Comparison of ENCODE assay signal across 12 mouse cellular contexts in the genomic region with DNA sequence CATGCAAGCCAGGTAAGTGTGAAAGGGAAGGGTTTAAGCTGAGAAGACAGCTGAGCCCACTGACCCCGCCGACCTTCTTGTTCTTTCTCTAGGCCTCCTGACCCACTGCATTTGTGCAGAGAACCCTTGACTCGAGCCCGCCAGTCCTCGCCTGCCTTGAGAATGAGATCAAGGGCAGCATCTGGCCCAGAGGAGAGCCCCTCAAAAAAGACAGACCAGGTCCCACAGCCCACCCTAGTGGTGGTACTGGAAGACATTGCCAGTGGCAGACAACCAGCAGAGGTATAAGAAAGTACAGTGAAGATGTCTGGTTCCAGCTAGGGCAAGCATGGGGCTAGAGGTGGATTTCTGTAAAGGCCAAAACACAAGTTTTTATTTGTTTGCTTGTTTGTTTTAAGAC. TPM values are rescaled to one million over a fixed set of nuclear protein-coding genes. Genes with fewer than 3 reads are reported as not detected.
A peak's percentile ranks its signal among the peaks of the same experiment; 100 is the strongest.
DNase-seq lines count a peak whose midpoint lies in the region; ATAC-seq and TF ChIP-seq lines count a peak whose summit lies in the region.
"Had no signal": no experiment of that assay in that cellular context is flagged by ENCODE, and none has a peak within 500 bp of the region (broad histone marks: within the 10 kb centered on the region; RNA-seq: fewer than 3 reads in every experiment).

No protein-coding gene starts in this region.

- TF ChIP-seq POLR2A in brain, embryonic 14.5 days (IDR thresholded peaks at IDR 0.05; ENCODE audit: borderline replicate concordance, extremely low read depth, insufficient read depth, insufficient read length, poor library complexity, severe bottlenecking) = no peak

- H3K4me3 ChIP-seq in intestine, embryonic 16.5 days (ENCODE audit: low read length) = no peak overlapping the region
- H3K4me3 ChIP-seq in intestine, embryonic 15.5 days (replicated peaks) = no peak overlapping the region
- H3K4me3 ChIP-seq in midbrain, embryonic 14.5 days (replicated peaks; ENCODE audit: low read depth, low read length) = no peak overlapping the region
- no peak overlapping the region for H3K4me3 ChIP-seq in midbrain, embryonic 13.5 days (replicated peaks)
- H3K4me3 ChIP-seq: erythroblast, embryonic 14.5 days; hindbrain, embryonic 15.5 days; liver, embryonic 15.5 days had no signal

- H3K27me3 ChIP-seq in intestine, embryonic 16.5 days (replicated peaks; ENCODE audit: control insufficient read depth, insufficient read depth, low read length) = no peaks in the 10 kb centered on the region
- no peaks in the 10 kb centered on the region for H3K27me3 ChIP-seq in intestine, embryonic 15.5 days (replicated peaks)
- no peaks in the 10 kb centered on the region for H3K27me3 ChIP-seq in midbrain, embryonic 14.5 days (ENCODE audit: control insufficient read depth, insufficient read depth, low read length)
- no peaks in the 10 kb centered on the region for H3K27me3 ChIP-seq in midbrain, embryonic 13.5 days
- H3K27me3 ChIP-seq: hindbrain, embryonic 15.5 days; liver, embryonic 15.5 days had no signal

- peaks cover 24% of the 10 kb centered on the region for H3K36me3 ChIP-seq in intestine, embryonic 16.5 days (ENCODE audit: control insufficient read depth, insufficient read depth, low read length)
- H3K36me3 ChIP-seq in intestine, embryonic 15.5 days = peaks cover 29% of the 10 kb centered on the region
- H3K36me3 ChIP-seq in midbrain, embryonic 14.5 days (ENCODE audit: control insufficient read depth, insufficient read depth, low read length) = peaks cover 42% of the 10 kb centered on the region
- H3K36me3 ChIP-seq in midbrain, embryonic 13.5 days = peaks cover 36% of the 10 kb centered on the region

- no peak for ATAC-seq in intestine, embryonic 16.5 days
- no peak for ATAC-seq in intestine, embryonic 15.5 days
- no peak for ATAC-seq in midbrain, embryonic 14.5 days (ENCODE audit: low FRiP score, low TSS enrichment)
- no peak for ATAC-seq in midbrain, embryonic 13.5 days

- TF ChIP-seq CTCF in brain, embryonic 14.5 days (IDR thresholded peaks at IDR 0.05; ENCODE audit: borderline replicate concordance, extremely low read depth, insufficient read depth, insufficient read length) = peak; percentile 29; the same call in 1 of the 2 replicates

- no peaks in the 10 kb centered on the region for H3K9me3 ChIP-seq in intestine, embryonic 16.5 days (ENCODE audit: control insufficient read depth, low read length)
- no peaks in the 10 kb centered on the region for H3K9me3 ChIP-seq in intestine, embryonic 15.5 days
- no peaks in the 10 kb centered on the region for H3K9me3 ChIP-seq in midbrain, embryonic 14.5 days (ENCODE audit: control insufficient read depth, low read length)
- no peaks in the 10 kb centered on the region for H3K9me3 ChIP-seq in midbrain, embryonic 13.5 days
- H3K9me3 ChIP-seq: hindbrain, embryonic 15.5 days; liver, embryonic 15.5 days had no signal

- 79% methylated on average over 5 of the region's 5 CpGs for WGBS in intestine, embryonic 16.5 days
- 90% methylated on average over 5 of the region's 5 CpGs for WGBS in intestine, embryonic 15.5 days
- 79% methylated on average over 5 of the region's 5 CpGs for WGBS in midbrain, embryonic 14.5 days
- 80% methylated on average over 5 of the region's 5 CpGs for WGBS in midbrain, embryonic 13.5 days

- H3K27ac ChIP-seq in intestine, embryonic 16.5 days (ENCODE audit: low read length) = no peak overlapping the region
- H3K27ac ChIP-seq in intestine, embryonic 15.5 days = no peak overlapping the region
- H3K27ac ChIP-seq in midbrain, embryonic 14.5 days (replicated peaks; ENCODE audit: low read depth, low read length) = no peak overlapping the region
- no peak overlapping the region for H3K27ac ChIP-seq in midbrain, embryonic 13.5 days
- H3K27ac ChIP-seq: hindbrain, embryonic 15.5 days; liver, embryonic 15.5 days had no signal

- H3K4me2 ChIP-seq in intestine, embryonic 16.5 days (ENCODE audit: low read depth, low read length) = no peak overlapping the region
- no peak overlapping the region for H3K4me2 ChIP-seq in intestine, embryonic 15.5 days (replicated peaks)
- no peak overlapping the region for H3K4me2 ChIP-seq in midbrain, embryonic 14.5 days (ENCODE audit: low read length)
- H3K4me2 ChIP-seq in midbrain, embryonic 13.5 days (replicated peaks) = no peak overlapping the region
- H3K4me2 ChIP-seq: hindbrain, embryonic 15.5 days; liver, embryonic 15.5 days had no signal

- DNase-seq in midbrain, embryonic 14.5 days = peak; percentile 17
- DNase-seq in brain, embryonic 14.5 days (ENCODE audit: low read depth) = peak; percentile 30
- peak; percentile 37 to 54 for DNase-seq in thymus, postnatal 10 days (ENCODE audit: low spot score in 2 of 2)
- no peak for DNase-seq in adrenal gland, postnatal 25 days
- no peak for DNase-seq in spleen, adult 18-20 months
- DNase-seq: right cerebral cortex, postnatal 25 days had no signal

- peaks cover 14% of the 10 kb centered on the region for H3K4me1 ChIP-seq in intestine, embryonic 16.5 days (ENCODE audit: control insufficient read depth, insufficient read depth, low read length)
- peaks cover 12% of the 10 kb centered on the region; the same call in 1 of the 2 replicates for H3K4me1 ChIP-seq in intestine, embryonic 15.5 days (replicated peaks)
- peaks cover 23% of the 10 kb centered on the region for H3K4me1 ChIP-seq in midbrain, embryonic 14.5 days (ENCODE audit: control insufficient read depth, insufficient read depth, low read length)
- H3K4me1 ChIP-seq in midbrain, embryonic 13.5 days (replicated peaks) = peaks cover 32% of the 10 kb centered on the region

- 0 out of 2 replicates have a peak overlapping the region, but pooled peaks have one; percentile 6 for H3K9ac ChIP-seq in intestine, embryonic 16.5 days (ENCODE audit: low read depth, low read length)
- H3K9ac ChIP-seq in intestine, embryonic 15.5 days = no peak overlapping the region
- no peak overlapping the region for H3K9ac ChIP-seq in midbrain, embryonic 14.5 days (replicated peaks; ENCODE audit: low read length)
- no peak overlapping the region for H3K9ac ChIP-seq in midbrain, embryonic 13.5 days (replicated peaks)
- H3K9ac ChIP-seq: hindbrain, embryonic 15.5 days; liver, embryonic 15.5 days had no signal

RNA-seq across cellular contexts. Expression of a gene that starts 5.3 kb away (rescaled TPM):
- polyA plus RNA-seq in intestine, embryonic 16.5 days (2015; fragmentation: Nextera tagmentation; extraction: Ambion mirVana) = 8.0 and 8.9 TPM in 2 replicates
- polyA plus RNA-seq in intestine, embryonic 15.5 days (2015; fragmentation: Nextera tagmentation; extraction: Ambion mirVana) = 8.9 and 9.2 TPM in 2 replicates
- 14.9 and 17.8 TPM in 2 replicates for polyA plus RNA-seq in midbrain, embryonic 14.5 days (2014; fragmentation: Nextera tagmentation; extraction: Ambion mirVana)
- 11.7 and 14.9 TPM in 2 replicates for polyA plus RNA-seq in midbrain, embryonic 13.5 days (2015; fragmentation: Nextera tagmentation; extraction: Ambion mirVana)
- 20.6 and 47.0 TPM in 2 replicates for polyA plus RNA-seq in brain, embryonic 14.5 days (2012; rRNA removed)
- total RNA-seq in adrenal gland, postnatal 25 days (2021) = 84.4 and 86.7 TPM in 2 replicates

RNA-seq across cellular contexts. Expression of a gene that starts 14.3 kb away (rescaled TPM):
- polyA plus RNA-seq in intestine, embryonic 16.5 days (2015; fragmentation: Nextera tagmentation; extraction: Ambion mirVana) = 36.2 and 39.8 TPM in 2 replicates
- 36.0 and 37.4 TPM in 2 replicates for polyA plus RNA-seq in intestine, embryonic 15.5 days (2015; fragmentation: Nextera tagmentation; extraction: Ambion mirVana)
- 41.8 and 44.3 TPM in 2 replicates for polyA plus RNA-seq in midbrain, embryonic 14.5 days (2014; fragmentation: Nextera tagmentation; extraction: Ambion mirVana)
- 47.5 and 52.3 TPM in 2 replicates for polyA plus RNA-seq in midbrain, embryonic 13.5 days (2015; fragmentation: Nextera tagmentation; extraction: Ambion mirVana)
- 73.5 and 104 TPM in 2 replicates for polyA plus RNA-seq in brain, embryonic 14.5 days (2012; rRNA removed)
- 62.4 and 63.3 TPM in 2 replicates for total RNA-seq in adrenal gland, postnatal 25 days (2021)

RNA-seq across cellular contexts. Expression of a gene that starts 24.7 kb away (rescaled TPM):
- 4.5 and 5.9 TPM in 2 replicates for polyA plus RNA-seq in intestine, embryonic 16.5 days (2015; fragmentation: Nextera tagmentation; extraction: Ambion mirVana)
- 5.6 and 5.9 TPM in 2 replicates for polyA plus RNA-seq in intestine, embryonic 15.5 days (2015; fragmentation: Nextera tagmentation; extraction: Ambion mirVana)
- 16.1 and 16.6 TPM in 2 replicates for polyA plus RNA-seq in midbrain, embryonic 14.5 days (2014; fragmentation: Nextera tagmentation; extraction: Ambion mirVana)
- 16.1 and 16.3 TPM in 2 replicates for polyA plus RNA-seq in midbrain, embryonic 13.5 days (2015; fragmentation: Nextera tagmentation; extraction: Ambion mirVana)
- 14.0 and 14.5 TPM in 2 replicates for polyA plus RNA-seq in brain, embryonic 14.5 days (2012; rRNA removed)
- total RNA-seq in adrenal gland, postnatal 25 days (2021) = 3.3 and 4.2 TPM in 2 replicates

RNA-seq across cellular contexts. Expression of a gene that starts 38.1 kb away (rescaled TPM):
- polyA plus RNA-seq in intestine, embryonic 16.5 days (2015; fragmentation: Nextera tagmentation; extraction: Ambion mirVana) = 18.4 and 18.6 TPM in 2 replicates
- polyA plus RNA-seq in intestine, embryonic 15.5 days (2015; fragmentation: Nextera tagmentation; extraction: Ambion mirVana) = 37.6 and 37.9 TPM in 2 replicates
- 46.1 and 64.3 TPM in 2 replicates for polyA plus RNA-seq in midbrain, embryonic 14.5 days (2014; fragmentation: Nextera tagmentation; extraction: Ambion mirVana)
- polyA plus RNA-seq in midbrain, embryonic 13.5 days (2015; fragmentation: Nextera tagmentation; extraction: Ambion mirVana) = 50.3 and 68.8 TPM in 2 replicates
- 18.6 and 44.1 TPM in 2 replicates for polyA plus RNA-seq in brain, embryonic 14.5 days (2012; rRNA removed)
- total RNA-seq in adrenal gland, postnatal 25 days (2021) = 111 and 125 TPM in 2 replicates

RNA-seq across cellular contexts. Expression of a gene that starts 45.7 kb away (rescaled TPM):
- polyA plus RNA-seq in intestine, embryonic 16.5 days (2015; fragmentation: Nextera tagmentation; extraction: Ambion mirVana) = 10.8 and 11.3 TPM in 2 replicates
- 11.5 and 12.3 TPM in 2 replicates for polyA plus RNA-seq in intestine, embryonic 15.5 days (2015; fragmentation: Nextera tagmentation; extraction: Ambion mirVana)
- 18.8 and 20.8 TPM in 2 replicates for polyA plus RNA-seq in midbrain, embryonic 14.5 days (2014; fragmentation: Nextera tagmentation; extraction: Ambion mirVana)
- polyA plus RNA-seq in midbrain, embryonic 13.5 days (2015; fragmentation: Nextera tagmentation; extraction: Ambion mirVana) = 20.6 and 21.0 TPM in 2 replicates
- polyA plus RNA-seq in brain, embryonic 14.5 days (2012; rRNA removed) = 15.5 and 19.2 TPM in 2 replicates
- total RNA-seq in adrenal gland, postnatal 25 days (2021) = 21.7 and 31.3 TPM in 2 replicates

Comparison
In these comparisons a context has a peak if more than half of its experiments do, and no peak if none do; other contexts are left out.
1. DNase-seq: peak in midbrain, embryonic 14.5 days (single experiment), brain, embryonic 14.5 days (single experiment) and thymus, postnatal 10 days (2 of 2); none in adrenal gland, postnatal 25 days (single experiment) and spleen, adult 18-20 months (0 of 2).